Mouse (Mus musculus) bone marrow, adult 2 months (tissue): Measurements from ENCODE around the gene Ndufb4. TPM values are rescaled to one million over a fixed set of nuclear protein-coding genes. Genes with fewer than 3 reads are reported as not detected.

ENCODE experiments used
- H3K27ac ChIP-seq: fragments of 200-500 bp; 2 replicates; pipeline ENCODE4 v1.5.1; 2012; ENCODE audit warnings: low read depth, mild to moderate bottlenecking, control low read depth, inconsistent platforms, low read length; ENCODE audit not compliant: control insufficient read depth, poor library complexity, insufficient read depth
- H3K4me1 ChIP-seq: fragments of 200-500 bp; 2 replicates; pipeline ENCODE4 v1.6.1; 2011; ENCODE audit warnings: low read length; ENCODE audit not compliant: control insufficient read depth, insufficient read depth
- H3K4me3 ChIP-seq: fragments of 200-500 bp; replicated peaks from 2 replicates; pipeline ENCODE3; 2011; ENCODE audit warnings: mild to moderate bottlenecking, low read depth, low read length, control low read depth; ENCODE audit not compliant: control insufficient read depth
- CTCF ChIP-seq: fragments of 200-500 bp; IDR thresholded peaks from 2 replicates; pipeline ENCODE4 v1.5.1; 2011; ENCODE audit warnings: low read length, control low read depth; ENCODE audit not compliant: control insufficient read depth, insufficient read depth
- POLR2A ChIP-seq: fragments of 200-500 bp; IDR thresholded peaks from 2 replicates; pipeline ENCODE4 v1.6.1; 2011; ENCODE audit warnings: low read depth, mild to moderate bottlenecking, control low read depth, low read length, borderline replicate concordance; ENCODE audit not compliant: control insufficient read depth
- WGBS: fragments of 180-500 bp; shearing (Covaris S2); methylation state at CpG from one replicate; pipeline ENCODE4 v1.1.7; 2018; 5-methylcytosine and 5-hydroxymethylcytosine counted together
- polyA plus RNA-seq: library from polyadenylated mRNA; stranded (reverse); fragments of >200 nt; gene quantifications from 2 replicates; pipeline ENCODE4 v1.2.4, GENCODE M21; 2011; ENCODE audit warnings: low replicate concordance; ENCODE audit not compliant: missing spikeins, insufficient read depth, insufficient read length

Ndufb4 gene
- polyA plus RNA-seq, 1 experiment, result 78.8 TPM

GRCm38 (mm10) chr16:37670666-37671283, 16.5 kb upstream of the Ndufb4 start:
- Histone ChIP-seq H3K27ac (no peak overlapping the region), H3K4me3 (no peak overlapping the region), H3K4me1 (no peaks in the 10 kb centered on the region)
- WGBS, result 39% methylated on average over 4 of the region's 4 CpGs
- TF ChIP-seq POLR2A, result no peak
- TF ChIP-seq CTCF, result no peak

DNA sequence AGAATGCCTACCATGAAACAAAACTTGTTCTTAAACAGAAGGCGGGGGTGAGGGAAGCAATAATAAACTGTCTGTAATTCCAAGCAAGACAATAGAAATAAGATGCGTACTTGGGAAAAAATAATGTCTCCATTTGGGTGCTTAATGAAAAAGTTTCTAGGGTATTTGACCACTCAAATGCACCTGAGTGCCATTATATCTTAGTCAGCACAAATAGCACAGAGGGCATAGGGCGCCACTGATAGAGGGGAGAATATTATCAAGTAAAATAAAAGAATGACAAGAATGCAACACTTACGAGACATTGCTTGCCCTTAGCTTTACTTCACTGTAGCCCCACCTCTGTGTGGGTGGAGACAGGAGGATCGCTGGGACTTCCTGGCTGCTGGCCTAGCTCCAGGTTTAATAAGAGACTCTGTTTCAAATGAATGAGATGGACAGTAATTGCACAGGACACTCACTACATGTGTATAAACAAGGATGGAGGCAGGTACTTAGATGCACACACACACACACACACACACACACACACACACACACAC, 11.2 kb upstream of the Ndufb4 start:
- Histone ChIP-seq H3K4me3 (no peak overlapping the region), H3K4me1 (no peaks in the 10 kb centered on the region), H3K27ac (no peak overlapping the region)
- 77% methylated on average over 5 of the region's 5 CpGs for WGBS
- no peak for TF ChIP-seq POLR2A
- TF ChIP-seq CTCF, result no peak

- 74% methylated on average over 9 of the region's 9 CpGs for WGBS
- no peak overlapping the region for H3K4me3 ChIP-seq
- no peak for TF ChIP-seq POLR2A
- TF ChIP-seq CTCF, result no peak
- H3K27ac ChIP-seq, result no peak overlapping the region
- no peaks in the 10 kb centered on the region for H3K4me1 ChIP-seq
Observed at GRCm38 (mm10) chr16:37663643-37664459, 9.6 kb upstream of the Ndufb4 start.

GRCm38 (mm10) chr16:37656796-37657195, 2.5 kb upstream of the Ndufb4 start:
- WGBS, result 80% methylated on average over 7 of the region's 7 CpGs

GRCm38 (mm10) chr16:37655756-37656347, 1.6 kb upstream of the Ndufb4 start:
- H3K27ac ChIP-seq, result no peak overlapping the region
- H3K4me1 ChIP-seq, result no peaks in the 10 kb centered on the region; the same call in none of the 2 replicates
- no peak overlapping the region for H3K4me3 ChIP-seq
- TF ChIP-seq POLR2A (no peak), CTCF (no peak)
- WGBS, result 87% methylated on average over 4 of the region's 4 CpGs

More at GRCm38 (mm10) chr16:37656796-37657195, 2.5 kb upstream of the Ndufb4 start:
- TF ChIP-seq CTCF (no peak), POLR2A (no peak)
- no peak overlapping the region for H3K4me3 ChIP-seq
- H3K4me1 ChIP-seq, result no peaks in the 10 kb centered on the region; the same call in none of the 2 replicates
- no peak overlapping the region for H3K27ac ChIP-seq

- 82% methylated on average over 4 of the region's 4 CpGs for WGBS
- Histone ChIP-seq H3K4me3 (no peak overlapping the region), H3K27ac (no peak overlapping the region), H3K4me1 (no peaks in the 10 kb centered on the region; the same call in none of the 2 replicates)
- TF ChIP-seq POLR2A (no peak), CTCF (no peak)
Observed at GRCm38 (mm10) chr16:37654831-37655455, 690 bp upstream of the Ndufb4 start.

GRCm38 (mm10) chr16:37653058-37653457, 1.2 kb downstream of the Ndufb4 start:
- H3K27ac ChIP-seq, result no peak overlapping the region
- 80% methylated on average over 1 of the region's 1 CpGs for WGBS
- H3K4me3 ChIP-seq, result no peak overlapping the region
- H3K4me1 ChIP-seq, result no peaks in the 10 kb centered on the region; the same call in none of the 2 replicates
- TF ChIP-seq CTCF (no peak), POLR2A (no peak)

DNA sequence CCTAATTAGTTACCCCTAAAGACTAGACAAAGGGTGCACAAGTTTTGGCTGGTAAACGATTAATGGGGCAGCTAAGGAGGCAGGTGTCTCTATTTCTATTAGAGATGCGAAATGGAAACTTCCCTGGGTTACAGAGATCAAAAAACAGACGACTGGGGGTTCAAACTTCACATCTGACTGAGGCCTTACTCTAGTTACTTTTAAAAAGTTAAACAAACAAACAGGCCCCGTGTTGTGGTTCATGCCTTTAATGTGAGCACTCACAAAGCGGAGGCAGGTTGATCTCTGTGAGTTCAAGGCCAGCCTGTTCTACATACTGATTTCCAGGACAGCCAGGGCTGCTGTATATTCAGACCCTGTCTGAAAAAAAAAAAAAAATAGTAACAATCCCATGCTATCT, 1.6 kb downstream of the Ndufb4 start:
- no peaks in the 10 kb centered on the region; the same call in none of the 2 replicates for H3K4me1 ChIP-seq
- 75% methylated on average over 5 of the region's 5 CpGs for WGBS
- no peak overlapping the region for H3K27ac ChIP-seq
- H3K4me3 ChIP-seq, result no peak overlapping the region
- no peak for TF ChIP-seq POLR2A
- no peak for TF ChIP-seq CTCF

DNA sequence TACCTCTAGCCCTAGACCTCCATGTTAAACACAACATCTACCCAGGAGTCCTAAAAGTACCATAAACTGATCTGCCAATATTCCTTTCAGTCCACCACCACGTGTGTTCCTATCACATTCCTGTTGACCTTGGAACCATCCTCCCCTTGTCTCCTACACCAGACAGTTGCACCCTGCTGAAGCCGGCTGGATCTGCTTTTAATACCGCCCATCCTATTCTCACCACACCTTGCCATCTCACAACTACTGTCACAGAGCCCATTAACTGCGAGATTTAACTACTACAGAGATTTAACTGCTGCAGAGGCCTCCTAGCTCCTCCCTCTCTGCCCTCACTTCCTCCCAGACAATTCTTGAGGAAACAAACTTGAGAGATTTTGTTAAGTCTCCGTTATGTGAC, 2.8 kb downstream of the Ndufb4 start:
- H3K27ac ChIP-seq, result no peak overlapping the region
- H3K4me1 ChIP-seq, result no peaks in the 10 kb centered on the region; the same call in none of the 2 replicates
- no peak for TF ChIP-seq POLR2A
- TF ChIP-seq CTCF, result no peak
- 56% methylated on average over 5 of the region's 5 CpGs for WGBS
- no peak overlapping the region for H3K4me3 ChIP-seq
